Mouse (Mus musculus) lung, adult 18-20 months (tissue): ENCODE measurements around the gene Smarcd1.
"Not testable (repeated sequence)": the region's sequence is repeated elsewhere in the genome, so short reads cannot be mapped to it uniquely, and the experiment has no call there.

Source experiments
- DNase-seq, 2 experiments: peaks; one replicate each; pipeline ENCODE4 v3.0.0; 2022; ENCODE audit warnings: mixed read lengths in 2 of 2

Gene Smarcd1

DNA sequence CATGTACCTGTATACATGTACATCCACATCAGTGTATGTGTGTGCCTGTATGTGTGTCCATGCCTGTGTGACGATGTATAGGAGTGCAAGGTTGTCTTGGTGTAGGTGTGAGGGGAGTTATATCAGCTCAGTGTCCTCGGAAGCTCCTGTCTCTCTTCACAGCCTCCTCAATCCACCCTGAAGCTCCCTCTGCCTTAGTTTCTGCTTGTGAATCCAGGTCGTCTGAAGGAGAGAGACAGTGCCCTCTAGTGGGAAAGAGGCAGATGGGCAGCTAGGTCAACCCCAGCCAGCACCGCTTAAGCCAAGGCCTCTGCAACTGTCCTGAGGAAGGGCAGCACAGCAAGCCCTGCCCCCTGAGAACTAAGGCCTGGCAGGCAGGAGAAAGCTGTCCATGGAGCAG lies 13.2 kb upstream of the Smarcd1 start:
- peak in 1 of 2 experiments; percentile 64 for DNase-seq

DNA sequence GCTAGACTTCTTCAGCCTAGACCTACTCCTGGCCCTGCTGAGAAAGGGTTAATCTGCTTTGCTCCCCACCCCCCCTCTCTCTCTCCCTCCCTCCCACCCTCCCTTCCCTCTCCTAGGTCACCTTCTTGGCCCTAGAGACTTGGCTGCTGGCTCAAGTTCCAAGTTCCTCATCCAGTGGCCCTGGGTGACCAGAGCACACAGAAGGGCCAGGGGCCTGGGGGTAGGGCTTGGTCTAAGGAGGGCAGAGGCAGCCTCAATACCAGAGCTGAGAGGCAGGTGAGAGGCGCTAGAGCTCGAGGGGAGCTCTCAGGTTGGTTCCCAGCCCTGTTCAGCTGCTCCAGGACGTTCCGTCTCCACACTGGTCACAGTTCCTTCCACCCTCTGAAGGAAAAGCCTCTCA lies 11.0 kb upstream of the Smarcd1 start:
- DNase-seq, result no peak

DNA sequence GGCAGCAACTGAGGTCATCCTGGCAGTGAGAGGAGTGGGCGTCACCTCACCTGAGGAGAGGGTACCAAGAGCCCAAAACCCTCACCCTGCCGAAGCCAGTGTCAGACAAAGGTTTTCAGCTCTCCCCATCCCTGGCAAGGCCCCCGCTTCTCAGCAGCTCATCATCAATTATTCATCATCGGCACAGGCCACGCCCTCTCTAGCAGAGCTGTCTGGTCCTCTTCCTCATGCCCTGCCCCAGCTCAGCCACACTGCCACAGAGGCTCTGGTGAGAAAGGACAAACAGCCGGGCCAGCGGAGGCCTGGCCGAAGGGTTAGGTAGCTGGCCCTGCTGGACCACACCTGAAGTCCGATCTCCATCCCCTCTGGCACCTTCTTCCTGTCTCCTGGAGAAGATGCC lies 10.0 kb upstream of the Smarcd1 start:
- no peak for DNase-seq

DNA sequence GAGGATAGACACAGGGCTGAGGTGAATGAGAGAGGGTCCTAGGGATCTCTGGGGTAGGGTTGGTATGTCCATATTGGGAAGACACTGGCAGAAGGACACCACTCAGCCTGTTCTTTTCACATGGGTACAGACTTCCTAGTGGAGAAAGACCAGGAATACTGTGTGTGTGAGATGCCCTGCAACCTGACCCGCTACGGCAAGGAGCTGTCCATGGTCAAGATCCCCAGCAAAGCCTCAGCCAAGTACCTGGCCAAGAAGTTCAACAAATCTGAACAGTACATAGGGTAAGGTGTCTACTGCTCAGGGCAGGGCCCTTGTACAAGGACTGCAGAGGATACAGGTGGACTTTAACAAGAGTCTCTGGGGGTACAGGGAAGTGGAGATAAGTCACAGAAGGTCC lies 4.6 kb upstream of the Smarcd1 start:
- no peak for DNase-seq

DNA sequence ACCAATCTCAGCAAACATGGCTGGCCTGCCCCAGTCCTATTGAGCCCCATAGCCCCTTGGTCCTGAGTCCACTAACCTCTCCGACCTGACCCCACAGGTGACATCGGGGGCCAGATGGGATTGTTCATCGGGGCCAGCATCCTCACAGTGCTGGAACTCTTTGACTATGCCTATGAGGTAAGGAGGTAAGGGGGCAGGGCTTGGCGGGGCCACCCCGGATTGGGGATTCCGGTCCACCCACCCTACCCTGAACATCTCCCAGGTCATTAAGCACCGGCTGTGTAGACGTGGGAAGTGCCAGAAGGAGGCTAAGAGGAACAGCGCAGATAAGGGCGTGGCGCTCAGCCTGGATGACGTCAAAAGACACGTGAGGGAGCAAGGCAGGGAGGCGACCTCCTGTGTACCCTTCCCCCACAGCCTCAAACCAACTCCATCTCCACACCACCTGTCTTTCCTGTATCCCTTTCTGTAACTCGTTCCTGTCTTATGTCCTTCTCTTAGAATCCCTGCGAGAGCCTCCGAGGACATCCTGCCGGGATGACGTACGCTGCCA lies 3.3 kb upstream of the Smarcd1 start:
- peak in 1 of 2 experiments; percentile 53 for DNase-seq

DNA sequence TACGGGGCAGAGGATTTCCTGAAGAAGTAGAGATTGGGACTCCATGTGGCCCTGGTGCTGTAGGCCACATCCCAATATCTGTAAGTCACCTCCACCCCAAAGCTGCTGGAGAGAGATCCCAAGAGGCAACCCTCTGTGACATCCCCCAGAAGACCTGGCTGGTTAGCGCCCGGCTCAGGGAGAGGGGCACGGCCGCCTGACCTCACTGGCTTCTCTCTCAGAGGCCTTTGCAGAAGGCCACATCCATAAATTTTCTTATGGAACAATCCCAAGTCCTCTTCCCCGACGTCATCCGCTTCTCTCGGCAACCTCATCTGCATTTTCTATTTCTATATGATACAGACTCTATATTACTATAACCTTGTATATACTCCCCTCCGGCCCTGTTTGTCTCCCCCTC lies 2.2 kb upstream of the Smarcd1 start:
- DNase-seq, result no peak

DNA sequence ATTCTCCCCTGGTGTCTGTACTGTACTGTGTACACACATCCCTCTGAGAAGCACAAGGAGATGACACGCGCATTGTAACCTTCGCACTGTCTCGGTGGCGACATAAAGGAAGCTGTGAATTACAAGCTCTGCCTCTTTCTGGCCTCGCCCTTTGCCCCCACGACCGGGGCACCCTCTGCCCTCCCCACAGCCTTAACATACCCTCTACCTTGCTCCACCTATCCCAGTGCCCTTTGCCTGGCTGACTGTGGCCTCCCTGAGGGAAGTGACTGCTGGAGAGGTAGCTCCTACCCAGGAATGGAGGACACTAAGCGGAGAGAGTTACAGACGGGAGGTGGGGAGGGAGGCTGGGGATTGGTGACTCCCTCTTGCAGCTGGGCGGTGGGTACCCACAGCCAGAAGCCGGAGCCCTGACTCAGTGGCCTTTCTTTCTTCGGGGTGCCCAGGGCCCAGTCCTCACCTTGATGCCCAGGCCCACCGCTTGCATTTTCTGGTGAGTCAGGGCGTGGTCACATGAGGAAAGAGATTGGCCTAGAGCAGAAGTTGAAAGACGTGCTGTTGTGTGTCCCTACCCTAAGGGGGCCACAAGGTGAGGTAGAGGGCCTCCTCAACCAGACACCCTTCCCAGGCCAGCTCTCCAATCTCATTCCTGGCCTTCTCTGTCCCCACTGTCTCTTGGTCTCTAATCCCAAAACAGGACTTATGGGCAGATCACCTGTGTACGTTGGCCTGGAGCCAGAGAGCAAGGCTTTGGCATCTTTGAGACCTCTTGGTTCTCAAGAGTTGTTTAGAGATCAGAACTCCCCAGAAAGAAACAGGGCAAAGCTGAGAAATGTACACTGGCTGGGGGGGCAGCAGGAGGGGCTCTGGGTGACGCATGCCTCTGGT lies 1.5 kb upstream of the Smarcd1 start:
- DNase-seq, result no peak

DNA sequence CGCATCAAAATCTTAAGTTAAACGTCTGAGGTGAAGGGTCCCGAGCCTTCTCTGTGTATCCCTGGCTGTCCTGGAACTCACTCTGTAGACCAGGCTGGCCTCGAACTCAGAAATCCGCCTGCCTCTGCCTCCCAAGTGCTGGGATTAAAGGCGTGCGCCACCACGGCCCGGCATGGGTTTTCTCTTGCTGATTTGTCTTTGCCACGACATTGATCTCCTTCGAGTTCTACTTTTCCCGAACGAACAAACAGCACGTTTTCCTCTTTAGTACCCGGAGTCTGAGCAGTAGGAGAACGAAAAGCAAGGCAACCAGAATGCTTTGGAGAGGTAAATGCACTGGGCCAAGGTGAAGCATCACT lies 310 bp upstream of the Smarcd1 start:
- not testable (repeated sequence) for DNase-seq

DNA sequence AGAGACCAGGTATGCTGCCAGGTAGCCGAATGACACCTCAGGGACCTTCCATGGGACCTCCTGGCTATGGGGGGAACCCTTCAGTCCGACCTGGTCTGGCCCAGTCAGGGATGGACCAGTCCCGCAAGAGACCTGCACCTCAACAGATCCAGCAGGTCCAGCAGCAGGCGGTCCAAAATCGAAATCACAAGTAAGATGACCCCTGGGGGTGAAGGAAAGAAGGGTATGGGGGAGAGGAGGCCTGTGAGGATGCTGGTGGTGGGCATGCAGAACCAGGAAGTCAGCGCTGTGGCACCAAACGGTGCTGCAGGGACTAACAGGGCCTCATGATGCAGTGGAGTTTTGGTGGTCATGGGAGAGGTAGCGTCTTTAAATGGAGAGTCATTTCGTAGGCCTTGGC lies 1.2 kb downstream of the Smarcd1 start:
- DNase-seq, result no peak

DNA sequence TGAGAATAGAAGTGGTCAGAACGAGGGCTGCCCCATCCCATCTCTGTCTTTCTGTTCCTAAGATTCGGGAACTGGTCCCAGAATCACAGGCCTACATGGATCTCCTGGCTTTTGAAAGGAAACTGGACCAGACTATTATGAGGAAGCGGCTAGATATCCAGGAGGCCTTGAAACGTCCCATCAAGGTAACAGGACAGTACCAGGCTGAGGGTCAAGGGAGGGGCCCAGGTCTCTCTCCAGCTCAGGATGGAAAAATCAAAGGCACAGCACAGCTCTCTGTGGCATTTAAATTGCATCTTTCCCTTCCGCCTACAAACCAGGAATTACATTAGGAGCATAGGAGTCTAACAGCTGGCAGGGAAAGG lies 1.7 kb downstream of the Smarcd1 start:
- no peak for DNase-seq

DNA sequence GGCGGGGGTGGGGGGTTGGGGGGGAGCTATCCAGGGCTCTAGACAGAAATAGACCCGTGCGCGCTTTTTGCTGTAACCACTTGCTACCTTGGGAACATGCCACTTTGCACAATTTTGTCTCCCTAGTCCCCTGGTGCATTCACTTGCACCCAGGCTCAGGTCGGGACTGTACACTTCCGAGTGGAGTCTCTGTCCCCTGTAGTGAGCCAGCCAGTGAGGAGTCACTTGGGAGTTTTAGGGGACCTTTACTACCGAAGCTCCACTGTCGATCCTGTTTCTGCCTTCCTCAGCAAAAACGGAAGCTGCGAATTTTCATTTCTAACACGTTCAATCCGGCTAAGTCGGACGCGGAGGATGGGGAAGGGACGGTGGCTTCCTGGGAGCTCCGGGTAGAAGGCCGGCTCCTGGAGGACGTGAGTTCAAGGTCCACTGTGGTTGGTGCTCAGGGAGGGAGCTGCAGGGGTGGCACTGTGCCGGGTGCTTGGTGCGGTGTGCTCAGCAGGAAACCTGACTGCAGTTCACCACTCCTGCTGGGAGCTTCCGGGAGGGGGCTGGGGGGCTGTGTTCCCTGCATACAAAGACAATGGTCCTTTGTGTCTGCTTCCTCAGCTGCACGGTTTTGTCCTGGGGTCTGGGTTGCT lies 2.2 kb downstream of the Smarcd1 start:
- no peak for DNase-seq

DNA sequence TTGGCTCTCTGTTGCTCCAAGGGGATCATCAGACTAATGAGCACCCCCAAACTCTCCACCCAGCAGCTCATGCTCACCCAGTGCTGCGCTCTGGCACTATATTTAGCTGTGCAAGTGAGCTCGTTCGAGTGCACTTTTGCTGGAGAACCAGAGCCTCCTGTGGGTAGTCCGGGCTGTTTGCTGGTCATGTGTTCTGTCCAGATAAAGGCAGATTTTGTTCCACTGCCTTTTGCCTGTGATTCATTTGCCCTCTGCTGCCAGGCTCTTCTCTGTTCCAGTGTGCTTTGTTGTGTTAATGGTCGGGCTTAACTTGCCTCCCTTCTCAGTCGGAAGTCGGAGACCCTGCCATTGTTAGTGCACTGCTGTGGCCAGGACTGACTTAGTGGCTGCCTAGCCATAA lies 3.0 kb downstream of the Smarcd1 start:
- no peak for DNase-seq

DNA sequence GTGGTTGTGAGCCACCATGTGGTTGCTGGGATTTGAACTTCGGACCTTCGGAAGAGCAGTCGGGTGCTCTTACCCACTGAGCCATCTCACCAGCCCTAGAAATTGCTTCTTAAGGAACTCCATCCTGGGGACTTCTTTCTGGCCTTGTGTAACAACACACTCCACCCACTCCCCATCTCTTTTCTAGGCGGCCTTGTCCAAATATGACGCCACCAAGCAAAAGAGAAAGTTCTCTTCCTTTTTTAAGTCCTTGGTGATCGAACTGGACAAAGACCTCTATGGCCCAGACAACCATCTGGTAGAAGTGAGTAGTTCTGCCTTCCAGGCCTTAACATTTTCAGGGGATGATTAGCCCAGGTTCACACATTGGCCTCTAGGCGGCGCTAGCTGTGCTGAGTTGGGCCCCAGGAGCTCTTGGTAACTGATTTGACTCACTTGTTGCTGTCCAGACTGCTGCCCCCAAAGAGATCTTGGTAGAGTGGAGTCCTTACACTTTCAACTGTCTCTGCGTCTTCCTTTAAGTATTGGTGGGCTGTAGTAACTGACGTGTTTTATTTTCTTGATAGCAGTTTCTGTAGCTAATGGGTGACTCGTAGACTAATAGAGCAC lies 3.6 kb downstream of the Smarcd1 start, which contains the start of gene Gm17349:
Gene Gm17349 (minus strand): TSS at position 51 of the 609 bp plus-strand sequence.
- DNase-seq, result peak in 1 of 2 experiments; percentile 49

DNA sequence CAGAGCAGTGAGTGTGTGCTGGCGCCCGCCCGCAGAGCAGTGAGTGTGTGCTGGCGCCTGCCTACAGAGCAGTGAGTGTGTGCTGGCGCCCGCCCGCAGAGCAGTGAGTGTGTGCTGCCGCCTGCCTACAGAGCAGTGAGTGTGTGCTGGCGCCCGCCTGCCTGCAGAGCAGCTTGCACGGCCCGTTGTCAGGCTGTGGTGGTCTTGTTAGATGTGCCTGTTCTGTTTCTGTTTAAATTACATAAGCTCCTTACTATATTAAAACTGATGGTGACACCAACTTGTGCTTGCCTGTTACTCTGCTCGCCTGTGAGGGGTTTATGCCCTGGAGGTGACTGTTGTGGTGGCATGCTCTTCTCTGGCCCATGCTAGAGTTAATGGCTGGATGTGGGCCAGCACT lies 6.2 kb downstream of the Smarcd1 start:
- no peak for DNase-seq

DNA sequence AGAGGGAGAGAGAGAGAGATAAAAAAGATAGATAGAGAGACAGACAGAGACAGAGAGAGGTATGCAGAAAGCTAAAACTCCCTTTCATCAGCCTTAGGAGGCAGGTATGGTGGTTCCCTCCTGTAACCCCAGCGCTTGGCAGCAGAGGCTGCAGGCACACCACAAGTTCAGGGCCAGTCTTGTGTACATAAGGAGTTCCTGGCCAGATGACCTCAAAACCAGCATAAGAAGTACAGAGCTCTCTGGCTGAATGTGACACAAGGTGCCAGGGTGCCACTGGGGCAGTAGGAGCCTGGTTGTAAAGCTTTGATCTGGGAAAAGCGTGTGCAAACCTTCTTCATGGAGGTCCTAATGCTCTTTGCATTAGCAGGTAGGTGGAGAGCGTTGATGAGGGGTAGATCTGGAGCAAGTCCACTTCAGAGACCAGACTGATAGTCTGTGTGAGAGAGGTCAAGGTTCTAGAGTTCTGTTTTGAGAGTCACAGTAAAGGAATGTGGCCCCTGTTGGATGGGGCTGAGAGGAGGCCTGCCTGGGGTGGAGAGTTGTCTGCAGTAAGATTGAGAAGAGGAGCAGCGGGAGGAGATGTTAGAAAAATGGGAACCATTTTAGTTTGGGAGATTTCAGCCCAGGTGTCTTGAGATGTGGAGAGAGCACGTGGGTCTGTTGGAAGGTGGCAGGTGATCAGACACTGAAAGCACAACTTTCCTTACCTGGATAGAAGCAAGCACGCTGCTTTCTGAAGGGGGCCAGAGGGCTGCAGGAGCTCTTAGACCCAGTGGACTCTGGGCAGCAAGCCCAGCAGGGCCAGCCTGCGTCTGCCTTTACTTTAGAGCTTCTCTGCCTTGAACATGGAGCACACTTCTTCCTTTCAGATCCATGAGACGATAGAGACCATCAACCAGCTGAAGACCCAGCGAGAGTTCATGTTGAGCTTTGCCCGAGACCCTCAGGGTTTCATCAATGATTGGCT lies 8.6 kb downstream of the Smarcd1 start:
- DNase-seq, result no peak

DNA sequence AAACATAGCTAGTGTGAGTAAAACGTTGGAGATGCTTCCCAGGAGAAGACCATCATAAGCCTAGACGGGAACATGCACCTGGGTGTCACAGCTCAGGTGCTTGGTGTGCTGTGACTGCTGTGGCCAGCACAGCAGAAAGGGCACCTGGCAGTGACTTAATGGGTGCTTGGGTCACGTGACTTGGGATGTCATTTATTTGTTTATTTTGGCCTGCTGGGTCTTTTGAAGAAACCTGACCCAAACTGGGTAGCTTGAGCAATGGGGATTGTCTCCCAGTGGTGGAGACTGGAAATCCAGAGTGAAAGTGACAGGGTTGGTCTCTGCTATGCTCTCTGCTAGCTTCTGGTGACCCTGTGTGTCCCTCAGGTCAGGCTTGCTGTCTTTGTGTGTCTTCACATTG lies 9.6 kb downstream of the Smarcd1 start:
- DNase-seq, result no peak

DNA sequence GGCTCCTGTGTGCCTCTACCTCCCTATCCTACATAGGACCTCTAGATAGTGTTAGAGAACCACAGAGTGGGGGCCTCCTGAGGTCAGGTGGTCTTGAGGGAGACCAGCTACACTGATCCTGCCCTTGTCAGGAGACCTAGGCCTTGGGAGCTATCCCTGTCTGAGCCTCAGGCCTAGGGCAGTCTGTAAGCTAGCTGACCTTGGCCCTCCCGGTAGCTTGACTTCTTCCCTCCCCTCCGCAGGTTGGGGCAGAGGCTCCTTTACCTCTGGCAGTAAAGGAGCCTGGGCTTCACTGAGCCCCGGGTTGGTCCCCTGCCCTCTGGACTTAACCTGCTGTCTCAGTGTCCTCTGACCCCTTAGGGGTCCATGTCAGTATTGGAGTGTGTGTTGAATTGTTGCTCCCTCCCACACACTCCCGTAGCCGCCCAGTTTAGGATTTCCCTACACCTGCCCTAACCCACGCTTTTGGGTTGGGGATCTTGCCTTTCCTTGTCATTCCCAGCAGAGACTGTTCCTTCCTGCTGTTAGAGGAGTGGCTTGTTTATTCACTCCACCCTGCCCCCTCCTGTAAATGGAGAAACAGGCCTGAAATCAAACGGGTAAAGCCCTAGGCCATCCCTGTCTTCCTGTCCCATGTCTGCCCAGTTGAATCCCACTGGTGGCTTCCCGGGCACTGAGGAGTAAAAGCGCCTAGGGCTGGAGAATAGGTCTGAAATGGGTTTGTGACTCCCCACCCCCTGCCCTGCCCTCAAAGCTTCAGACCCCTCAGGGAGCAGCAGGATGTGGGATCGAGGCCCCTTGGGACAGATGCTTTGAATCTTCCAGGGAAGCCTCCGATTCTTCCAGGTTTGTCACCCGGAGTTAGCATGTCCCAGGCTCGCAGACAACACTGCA lies 11.0 kb downstream of the Smarcd1 start:
- no peak for DNase-seq

DNA sequence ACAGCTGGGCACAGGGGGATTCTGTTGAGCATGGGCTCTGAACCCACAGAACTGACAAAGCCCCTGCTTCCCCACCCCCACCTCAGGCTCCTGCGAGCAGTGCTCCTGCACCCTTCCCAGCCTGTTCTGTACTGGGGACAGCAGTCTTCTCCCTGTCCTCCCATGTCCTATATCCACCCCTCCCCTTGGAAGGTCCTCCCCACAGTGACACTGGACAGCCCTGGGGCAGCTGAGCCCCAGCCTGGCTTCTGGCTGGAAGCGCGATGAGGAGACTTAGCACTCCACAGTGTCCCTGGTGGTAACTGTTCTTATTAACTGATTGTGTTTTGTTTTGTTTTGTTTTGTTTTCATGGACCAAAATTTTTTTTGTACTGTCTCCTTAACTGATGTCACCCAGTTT lies 11.6 kb downstream of the Smarcd1 start:
- DNase-seq, result no peak

DNA sequence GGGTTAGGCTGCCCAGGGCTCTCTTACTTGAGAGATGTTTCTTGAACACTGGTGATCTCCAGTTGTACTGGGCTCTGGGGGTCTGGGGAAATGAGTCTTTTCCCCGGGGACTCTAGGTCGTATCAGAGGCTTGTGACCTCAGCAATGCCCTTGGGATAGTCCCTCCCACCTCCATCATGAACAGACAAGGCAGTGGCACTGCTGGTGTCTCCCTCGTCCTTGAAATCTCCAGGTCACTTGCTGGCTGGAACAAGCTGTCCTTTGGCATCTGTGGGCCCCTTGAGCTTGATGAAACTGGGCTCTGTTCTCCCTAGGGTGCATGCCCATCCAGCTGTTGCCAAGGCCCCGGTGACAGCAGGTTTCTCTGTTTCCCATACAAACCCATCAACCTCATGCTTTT lies 12.3 kb downstream of the Smarcd1 start:
- DNase-seq, result no peak

DNA sequence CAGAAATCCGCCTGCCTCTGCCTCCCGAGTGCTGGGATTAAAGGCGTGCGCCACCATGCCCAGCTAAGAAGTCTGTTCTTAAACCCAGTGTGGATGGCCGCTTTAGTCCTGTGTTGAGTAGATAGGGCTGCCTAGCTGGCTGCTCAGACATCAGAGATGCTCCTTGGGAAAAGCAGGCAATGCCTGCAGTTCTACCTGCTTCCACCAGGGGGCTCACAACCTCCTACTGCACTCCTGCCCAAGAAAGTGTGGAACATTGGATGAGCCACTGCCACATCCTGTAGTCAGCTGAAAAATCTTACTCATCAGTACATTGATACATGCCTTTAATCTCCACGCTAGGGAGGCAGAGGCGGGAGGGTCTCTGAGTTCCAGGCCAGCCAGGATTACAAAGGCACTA lies 12.9 kb downstream of the Smarcd1 start:
- DNase-seq, result peak; percentile 74 to 75

DNA sequence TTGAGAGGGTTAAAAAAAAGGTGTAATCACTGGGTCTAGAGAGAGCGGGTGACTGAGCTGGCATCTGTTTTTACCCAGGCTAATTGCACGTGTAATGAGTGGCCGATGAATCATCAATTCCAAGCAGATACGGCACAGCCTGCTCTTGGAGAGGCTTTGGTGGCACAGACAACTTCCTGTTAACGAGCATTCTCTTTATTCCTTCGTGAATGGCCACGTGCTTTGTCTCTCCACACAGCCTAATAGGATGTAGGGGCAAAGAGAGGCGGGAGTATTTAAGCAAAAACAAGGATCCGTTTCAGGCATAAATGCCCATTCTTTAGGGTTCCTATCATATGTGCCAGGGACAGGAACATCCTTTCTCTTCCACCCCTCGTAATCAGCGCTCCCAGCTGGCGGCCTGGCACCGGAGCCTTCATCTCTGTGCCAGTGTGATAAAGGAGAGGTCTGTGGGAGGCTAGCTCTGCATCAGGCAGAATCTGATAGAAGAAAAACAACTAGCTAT lies 13.5 kb downstream of the Smarcd1 start:
- DNase-seq, result no peak
